Mouse (Mus musculus) testis, adult 2 months (tissue): ENCODE data around the gene Auh. TPM values are rescaled to one million over a fixed set of nuclear protein-coding genes. Genes with fewer than 3 reads are reported as not detected.

Experiments
- H3K27ac ChIP-seq: fragments of 200-500 bp; 2 replicates; pipeline ENCODE4 v1.5.1; 2012; ENCODE audit warnings: low read depth, low read length; ENCODE audit not compliant: control insufficient read depth, insufficient read depth
- H3K27me3 ChIP-seq: fragments of 200-500 bp; 2 replicates; pipeline ENCODE4 v1.6.1; 2012; ENCODE audit warnings: mild to moderate bottlenecking, low read length, moderate library complexity; ENCODE audit not compliant: control insufficient read depth, insufficient read depth
- H3K36me3 ChIP-seq: fragments of 200-500 bp; 2 replicates; pipeline ENCODE4 v1.6.1; 2012; ENCODE audit warnings: mild to moderate bottlenecking, low read length; ENCODE audit not compliant: control insufficient read depth, insufficient read depth
- H3K4me1 ChIP-seq: fragments of 200-500 bp; 2 replicates; pipeline ENCODE4 v1.6.1; 2012; ENCODE audit warnings: low read length; ENCODE audit not compliant: control insufficient read depth, insufficient read depth
- H3K4me3 ChIP-seq: fragments of 200-500 bp; 2 replicates; pipeline ENCODE4 v1.5.1; 2012; ENCODE audit warnings: low read depth, mild to moderate bottlenecking, low read length, moderate library complexity, mixed read lengths; ENCODE audit not compliant: control insufficient read depth
- CTCF ChIP-seq: fragments of 200-500 bp; IDR thresholded peaks from 2 replicates; pipeline ENCODE4 v1.5.1; 2012; ENCODE audit warnings: low read depth, mild to moderate bottlenecking, inconsistent platforms, low read length, moderate library complexity; ENCODE audit not compliant: control insufficient read depth, insufficient read depth, insufficient replicate concordance
- POLR2A ChIP-seq: fragments of 200-500 bp; IDR thresholded peaks from 2 replicates; pipeline ENCODE4 v1.6.1; 2012; ENCODE audit warnings: low read depth, mild to moderate bottlenecking, inconsistent platforms, low read length, moderate library complexity; ENCODE audit not compliant: control insufficient read depth
- polyA plus RNA-seq: library from polyadenylated mRNA; depleted of rRNA; stranded (reverse); fragments of >200 nt; gene quantifications from 2 replicates; pipeline ENCODE4 v1.2.3, GENCODE M21; 2012; rRNA removed

The Auh gene
- 6.1 TPM in 2 replicates for polyA plus RNA-seq

DNA sequence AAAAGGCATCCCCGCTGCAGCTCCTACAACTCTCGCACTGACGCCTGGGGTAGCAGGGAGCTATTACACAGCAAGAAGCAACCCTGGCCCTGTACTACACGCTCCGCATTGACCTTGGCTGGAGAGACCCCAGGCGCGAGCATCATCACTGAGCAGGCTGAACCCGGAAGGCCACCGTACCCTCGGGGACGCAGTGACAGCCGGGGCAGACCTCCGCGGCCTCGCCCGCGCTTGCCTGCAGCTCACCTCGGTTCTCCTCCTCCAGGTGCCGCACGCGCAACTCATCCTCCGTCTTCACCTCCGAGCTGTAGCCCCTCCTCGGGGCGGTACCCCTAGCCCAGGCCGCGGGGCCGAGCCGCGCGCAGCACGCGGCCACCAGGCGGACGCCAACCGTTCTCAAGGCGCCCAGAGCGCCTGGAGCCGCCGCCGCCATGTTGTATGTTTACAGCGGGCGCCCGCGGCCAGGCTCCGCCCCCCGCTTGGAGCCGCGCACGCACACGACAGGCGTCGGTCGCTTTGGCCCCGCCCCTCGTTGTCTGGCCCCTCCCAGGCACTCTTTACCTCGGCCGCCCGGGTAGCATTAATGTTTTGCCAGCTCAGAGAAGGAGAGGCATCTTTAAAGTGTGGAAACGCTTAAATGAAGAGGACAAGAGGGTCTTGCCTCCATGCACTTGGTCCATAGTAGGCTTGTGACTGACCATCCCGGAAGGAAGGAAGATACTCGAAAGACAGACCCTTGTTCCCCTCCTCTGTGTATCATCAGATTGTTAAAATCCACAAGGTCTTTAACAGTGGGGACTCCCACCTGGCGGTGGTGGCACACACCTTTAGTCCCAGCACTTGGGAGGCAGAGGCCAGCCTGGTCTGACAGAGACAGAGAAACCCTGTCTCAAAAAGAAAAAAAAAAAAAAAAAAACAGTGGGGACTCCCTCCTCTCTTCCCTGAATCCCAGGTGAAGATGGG, at the start of gene Auh:
Gene Auh, minus strand, starts transcription at position 473 of the 963 bp plus-strand sequence.
- H3K36me3 ChIP-seq = no peaks in the 10 kb centered on the region
- H3K4me3 ChIP-seq = peak within 1 kb of the TSS; percentile 95
- TF ChIP-seq CTCF (no peak), POLR2A (peak; percentile 66)
- peaks cover 13% of the 10 kb centered on the region for H3K4me1 ChIP-seq
- H3K27me3 ChIP-seq = no peaks in the 10 kb centered on the region
- H3K27ac ChIP-seq = peak within 1 kb of the TSS; percentile 93

DNA sequence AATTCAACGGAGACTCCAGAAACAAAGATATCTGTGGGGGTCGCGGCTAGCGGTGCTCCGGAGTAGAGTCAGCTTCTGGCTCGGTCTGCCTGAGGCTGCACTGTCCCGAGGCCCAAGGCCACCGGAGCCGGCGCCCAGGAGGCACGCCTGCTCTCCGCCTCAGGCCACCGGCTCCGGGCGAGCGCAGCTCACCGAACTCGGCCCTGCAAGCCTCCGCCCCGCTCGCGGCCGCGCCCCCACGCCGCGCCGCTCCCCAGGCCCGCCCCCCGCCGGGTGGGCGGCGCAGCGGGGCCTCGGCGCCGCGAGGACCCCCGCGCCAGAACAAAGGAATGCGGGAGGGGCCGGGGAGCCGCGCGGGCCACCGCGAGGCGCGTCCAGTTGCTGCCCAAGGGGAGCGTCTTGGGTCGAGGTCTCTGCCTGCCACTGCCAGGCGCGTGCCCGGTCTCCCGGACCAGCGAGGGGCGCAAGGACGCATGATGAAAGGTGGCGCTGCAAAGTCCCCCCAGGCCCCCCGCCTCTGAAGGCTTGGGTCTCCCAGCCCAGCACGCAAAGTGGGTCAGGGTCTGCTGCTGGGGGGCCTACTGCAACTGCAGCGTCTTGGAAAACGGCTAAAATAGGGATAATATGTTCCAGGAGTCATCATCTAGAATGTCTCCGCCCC, 49.0 kb upstream of the Auh start:
- Histone ChIP-seq H3K36me3 (no peaks in the 10 kb centered on the region), H3K27ac (no peak overlapping the region), H3K4me3 (peak overlapping the region; percentile 42; the same call in 1 of the 2 replicates), H3K4me1 (peaks cover 16% of the 10 kb centered on the region), H3K27me3 (peaks cover 5% of the 10 kb centered on the region; the same call in 1 of the 2 replicates)
- TF ChIP-seq POLR2A (no peak), CTCF (no peak)

DNA sequence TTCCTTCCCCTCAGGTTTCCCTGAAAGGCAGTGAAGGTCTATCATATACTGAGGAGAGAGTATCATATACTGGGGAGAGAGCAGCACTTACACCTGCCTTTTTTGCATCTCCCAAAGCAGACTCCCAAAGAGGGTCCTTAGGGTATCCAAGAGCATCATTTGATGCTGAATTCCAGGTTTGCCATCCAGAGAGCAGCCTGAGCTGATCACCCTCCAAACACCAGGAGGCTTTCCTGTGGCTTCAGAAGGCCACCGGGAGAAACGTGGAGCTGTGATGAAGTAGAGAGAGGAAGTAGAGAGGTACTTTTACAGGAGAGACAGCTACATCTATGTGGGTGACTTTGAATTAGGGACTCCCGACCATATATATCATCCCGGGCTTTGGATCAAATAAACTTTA, 48.3 kb upstream of the Auh start:
- Histone ChIP-seq H3K27ac (no peak overlapping the region), H3K27me3 (peaks cover 5% of the 10 kb centered on the region; the same call in 1 of the 2 replicates), H3K4me1 (peaks cover 16% of the 10 kb centered on the region), H3K36me3 (no peaks in the 10 kb centered on the region), H3K4me3 (no peak overlapping the region)
- no peak for TF ChIP-seq CTCF
- TF ChIP-seq POLR2A = no peak

DNA sequence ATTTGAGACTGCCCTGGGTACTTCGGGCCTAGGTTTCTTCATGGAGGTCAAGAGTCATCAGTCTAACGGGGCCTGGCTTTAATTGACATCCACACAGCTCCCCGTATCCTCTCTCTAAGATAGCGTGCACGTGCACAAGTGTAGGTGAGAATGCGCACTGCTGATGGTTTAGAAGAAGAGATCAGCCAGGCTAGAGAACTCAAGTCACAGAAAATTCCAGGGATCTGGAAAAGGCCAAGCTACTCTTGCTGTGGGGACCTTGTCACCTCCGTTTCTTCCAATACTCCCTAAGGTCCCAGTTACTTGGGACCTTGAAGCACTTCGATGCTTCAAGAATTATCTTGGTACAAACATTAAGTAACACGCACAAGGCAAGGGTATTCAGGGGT, 47.7 kb upstream of the Auh start:
- TF ChIP-seq CTCF (no peak), POLR2A (no peak)
- Histone ChIP-seq H3K36me3 (no peaks in the 10 kb centered on the region), H3K27me3 (peaks cover 5% of the 10 kb centered on the region; the same call in 1 of the 2 replicates), H3K4me1 (peaks cover 16% of the 10 kb centered on the region), H3K27ac (no peak overlapping the region), H3K4me3 (no peak overlapping the region)

DNA sequence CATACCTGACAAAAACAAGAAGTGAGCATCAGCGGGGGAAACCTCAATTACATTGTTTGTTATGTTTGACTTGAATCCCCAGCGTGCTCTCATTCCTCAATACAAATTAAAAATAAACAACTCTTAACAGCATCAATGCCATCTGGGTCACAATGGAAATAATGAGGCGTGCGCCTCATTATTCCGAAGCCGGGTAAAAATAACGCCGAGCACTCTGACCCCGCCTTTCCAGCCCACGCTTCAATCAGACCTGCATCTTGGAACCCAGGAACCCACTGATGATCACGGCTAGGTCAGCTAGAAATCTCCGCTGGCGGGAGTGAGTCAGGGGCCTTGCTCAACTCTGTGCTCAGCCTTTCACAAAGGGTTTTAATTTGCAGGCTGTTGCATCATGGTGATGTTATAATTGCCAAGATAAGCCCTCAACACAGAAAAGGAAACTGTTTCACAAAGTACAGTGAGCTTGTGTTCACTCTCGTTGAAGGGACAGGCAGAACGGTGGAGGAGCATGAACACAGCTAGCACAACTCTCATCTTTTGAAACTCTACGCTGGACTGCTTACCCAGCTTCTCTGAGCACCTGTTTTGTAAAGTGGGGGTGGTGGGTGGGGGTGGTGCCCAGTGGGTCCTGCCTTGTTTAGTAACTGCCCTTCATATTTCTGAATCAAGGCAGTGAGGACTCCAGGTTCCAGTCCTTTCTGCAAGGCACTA, 47.2 kb upstream of the Auh start:
- Histone ChIP-seq H3K27ac (no peak overlapping the region), H3K4me1 (peaks cover 16% of the 10 kb centered on the region), H3K36me3 (no peaks in the 10 kb centered on the region), H3K27me3 (peaks cover 5% of the 10 kb centered on the region; the same call in 1 of the 2 replicates), H3K4me3 (no peak overlapping the region)
- TF ChIP-seq POLR2A (no peak), CTCF (no peak)

DNA sequence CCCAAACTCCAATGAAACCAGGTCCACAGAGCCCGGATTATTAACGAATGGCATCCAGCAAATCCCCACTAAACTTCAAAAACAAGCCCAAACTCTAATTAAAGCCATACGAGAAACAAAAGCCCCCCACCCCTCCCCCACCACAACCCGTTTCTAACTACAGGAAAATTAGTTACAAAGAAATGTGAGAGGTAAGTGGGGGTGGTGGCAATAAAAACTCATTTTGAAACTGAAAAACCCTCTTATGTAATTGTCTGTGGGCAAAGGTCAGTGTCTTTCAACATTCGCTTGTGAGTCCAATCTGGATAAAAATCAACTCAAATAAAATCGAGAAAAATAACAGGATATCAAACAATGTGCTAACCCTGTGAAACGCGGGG, 46.6 kb upstream of the Auh start:
- Histone ChIP-seq H3K27me3 (peaks cover 2% of the 10 kb centered on the region; the same call in 1 of the 2 replicates), H3K4me1 (peaks cover 16% of the 10 kb centered on the region), H3K36me3 (no peaks in the 10 kb centered on the region), H3K4me3 (no peak overlapping the region), H3K27ac (no peak overlapping the region)
- TF ChIP-seq CTCF = no peak
- TF ChIP-seq POLR2A = no peak

DNA sequence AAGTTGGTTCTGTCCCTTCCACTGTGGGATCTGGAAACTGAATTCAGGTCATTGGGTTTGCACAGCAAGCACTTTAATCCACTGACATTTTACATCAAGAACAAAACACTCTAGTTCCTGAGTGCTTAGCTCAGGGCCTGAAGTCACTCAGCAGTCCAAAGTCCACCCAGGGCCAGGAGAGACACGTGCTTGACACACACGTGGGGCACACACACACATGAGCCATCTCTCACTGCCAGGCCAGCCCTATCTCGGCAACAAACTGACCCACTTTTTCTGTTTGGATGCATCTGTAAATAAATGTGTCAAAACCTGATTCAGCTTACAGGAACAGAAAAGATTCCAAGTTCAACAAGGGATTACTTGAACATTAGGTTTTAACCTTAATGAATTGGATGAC, 45.2 kb upstream of the Auh start:
- Histone ChIP-seq H3K4me3 (no peak overlapping the region), H3K27me3 (no peaks in the 10 kb centered on the region), H3K4me1 (peaks cover 8% of the 10 kb centered on the region), H3K27ac (no peak overlapping the region), H3K36me3 (no peaks in the 10 kb centered on the region)
- TF ChIP-seq POLR2A (no peak), CTCF (no peak)
